Comparison of ENCODE assay signal across 28 mouse cellular contexts in genomic region chr11:58605228-58605627, GRCm38 (mm10). TPM values are rescaled to one million over a fixed set of nuclear protein-coding genes. Genes with fewer than 3 reads are reported as not detected.
DNase-seq lines count a peak whose midpoint lies in the region; ATAC-seq and TF ChIP-seq lines count a peak whose summit lies in the region.
"Had no signal": no experiment of that assay in that cellular context is flagged by ENCODE, and none has a peak within 500 bp of the region (broad histone marks: within the 10 kb centered on the region; RNA-seq: fewer than 3 reads in every experiment).

No protein-coding gene starts in this region.

- 55% methylated on average over 3 of the region's 3 CpGs for WGBS in heart, embryonic 10.5 days
- WGBS in liver, postnatal 0 days (ENCODE audit: insufficient replicate concordance): 48% methylated on average over 3 of the region's 3 CpGs
- 57% methylated on average over 3 of the region's 3 CpGs for WGBS in liver, embryonic 11.5 days
- 51% methylated on average over 3 of the region's 3 CpGs for WGBS in stomach, embryonic 16.5 days
- WGBS in midbrain, embryonic 15.5 days: 89% methylated on average over 3 of the region's 3 CpGs

- DNase-seq in heart, adult 18-20 months: peak; percentile 34 to 44
- DNase-seq in heart, embryonic 10.5 days (ENCODE audit: low spot score): no peak
- DNase-seq in liver, postnatal 0 days: no peak
- DNase-seq in liver, embryonic 11.5 days (ENCODE audit: low spot score): no peak
- DNase-seq: adrenal gland, postnatal 25 days; cerebellum, adult 2 months; cerebellum, postnatal 14 days; embryo, embryonic 11 days; gastrocnemius, postnatal 36 days; heart, postnatal 36 days had no signal

- no peak for TF ChIP-seq CTCF in liver, postnatal 0 days (IDR thresholded peaks at IDR 0.05; ENCODE audit: low read depth)

- H3K9ac ChIP-seq in liver, postnatal 0 days (replicated peaks): no peak overlapping the region
- no peak overlapping the region for H3K9ac ChIP-seq in liver, embryonic 11.5 days (ENCODE audit: low read depth, low read length)
- no peak overlapping the region for H3K9ac ChIP-seq in stomach, embryonic 16.5 days (ENCODE audit: low read length)
- no peak overlapping the region for H3K9ac ChIP-seq in midbrain, embryonic 15.5 days
- H3K9ac ChIP-seq: embryonic facial prominence, embryonic 15.5 days; forebrain, embryonic 15.5 days; heart, embryonic 12.5 days; hindbrain, embryonic 15.5 days had no signal

- no peaks in the 10 kb centered on the region for H3K27me3 ChIP-seq in heart, embryonic 10.5 days (ENCODE audit: insufficient read depth, poor library complexity, severe bottlenecking)
- no peaks in the 10 kb centered on the region for H3K27me3 ChIP-seq in liver, postnatal 0 days (ENCODE audit: insufficient read depth, low read length)
- H3K27me3 ChIP-seq in liver, embryonic 11.5 days (replicated peaks; ENCODE audit: control insufficient read depth, insufficient read depth, low read length): no peaks in the 10 kb centered on the region
- no peaks in the 10 kb centered on the region for H3K27me3 ChIP-seq in stomach, embryonic 16.5 days (ENCODE audit: control insufficient read depth, insufficient read depth, low read length)
- no peaks in the 10 kb centered on the region for H3K27me3 ChIP-seq in midbrain, embryonic 15.5 days (replicated peaks)
- H3K27me3 ChIP-seq: embryonic facial prominence, embryonic 15.5 days; forebrain, embryonic 15.5 days; hindbrain, embryonic 15.5 days; Patski had no signal

- no peaks in the 10 kb centered on the region for H3K4me1 ChIP-seq in heart, embryonic 10.5 days
- peaks cover 7% of the 10 kb centered on the region; the same call in 1 of the 2 replicates for H3K4me1 ChIP-seq in liver, postnatal 0 days (ENCODE audit: insufficient read depth)
- no peaks in the 10 kb centered on the region for H3K4me1 ChIP-seq in liver, embryonic 11.5 days (replicated peaks; ENCODE audit: control insufficient read depth, insufficient read depth, low read length)
- H3K4me1 ChIP-seq in stomach, embryonic 16.5 days (ENCODE audit: control insufficient read depth, insufficient read depth, low read length): no peaks in the 10 kb centered on the region
- no peaks in the 10 kb centered on the region for H3K4me1 ChIP-seq in midbrain, embryonic 15.5 days
- H3K4me1 ChIP-seq: embryonic facial prominence, embryonic 15.5 days; forebrain, embryonic 15.5 days; heart, embryonic 12.5 days; hindbrain, embryonic 15.5 days had no signal

- H3K9me3 ChIP-seq in heart, embryonic 10.5 days: no peaks in the 10 kb centered on the region
- H3K9me3 ChIP-seq in liver, postnatal 0 days (ENCODE audit: low read length): no peaks in the 10 kb centered on the region
- H3K9me3 ChIP-seq in liver, embryonic 11.5 days (ENCODE audit: control insufficient read depth, low read length): no peaks in the 10 kb centered on the region
- no peaks in the 10 kb centered on the region for H3K9me3 ChIP-seq in stomach, embryonic 16.5 days (replicated peaks; ENCODE audit: control insufficient read depth, low read length)
- no peaks in the 10 kb centered on the region for H3K9me3 ChIP-seq in midbrain, embryonic 15.5 days
- H3K9me3 ChIP-seq: embryonic facial prominence, embryonic 15.5 days; forebrain, embryonic 15.5 days; heart, embryonic 12.5 days; hindbrain, embryonic 15.5 days had no signal

- no peak overlapping the region for H3K4me2 ChIP-seq in liver, postnatal 0 days (ENCODE audit: low read depth, low read length)
- H3K4me2 ChIP-seq in liver, embryonic 11.5 days: no peak overlapping the region
- H3K4me2 ChIP-seq in stomach, embryonic 16.5 days (ENCODE audit: low read depth, low read length): no peak overlapping the region
- no peak overlapping the region for H3K4me2 ChIP-seq in midbrain, embryonic 15.5 days
- H3K4me2 ChIP-seq: embryonic facial prominence, embryonic 15.5 days; forebrain, embryonic 15.5 days; heart, embryonic 12.5 days; hindbrain, embryonic 15.5 days had no signal

- no peaks in the 10 kb centered on the region for H3K36me3 ChIP-seq in heart, embryonic 10.5 days
- H3K36me3 ChIP-seq in liver, postnatal 0 days (replicated peaks; ENCODE audit: insufficient read depth, low read length): no peaks in the 10 kb centered on the region
- H3K36me3 ChIP-seq in liver, embryonic 11.5 days (ENCODE audit: control insufficient read depth, insufficient read depth, low read length): no peaks in the 10 kb centered on the region
- H3K36me3 ChIP-seq in stomach, embryonic 16.5 days (ENCODE audit: control insufficient read depth, insufficient read depth, low read length): no peaks in the 10 kb centered on the region
- H3K36me3 ChIP-seq in midbrain, embryonic 15.5 days (replicated peaks): no peaks in the 10 kb centered on the region
- H3K36me3 ChIP-seq: embryonic facial prominence, embryonic 15.5 days; forebrain, embryonic 15.5 days; heart, embryonic 12.5 days; hindbrain, embryonic 15.5 days had no signal

- ATAC-seq in liver, postnatal 0 days: peak; percentile 77
- ATAC-seq in liver, embryonic 11.5 days (replicated peaks; ENCODE audit: low FRiP score): no peak
- ATAC-seq in stomach, embryonic 16.5 days (ENCODE audit: insufficient read depth, low FRiP score): no peak; the same call in 1 of the 2 replicates
- ATAC-seq in midbrain, embryonic 15.5 days (replicated peaks): no peak
- no peak for ATAC-seq in erythroid progenitor cell, adult 5-6 weeks (replicated peaks; ENCODE audit: low FRiP score, poor library complexity, severe bottlenecking)
- ATAC-seq: activated CD4-positive, CD25-positive, alpha-beta regulatory T cell, adult 4 months; forebrain, embryonic 15.5 days; Patski had no signal

- H3K27ac ChIP-seq in heart, embryonic 10.5 days: no peak overlapping the region
- 0 out of 2 replicates have a peak overlapping the region, but pooled peaks have one; percentile 11 for H3K27ac ChIP-seq in liver, postnatal 0 days (ENCODE audit: low read depth)
- H3K27ac ChIP-seq in liver, embryonic 11.5 days (ENCODE audit: low read depth, low read length): no peak overlapping the region
- H3K27ac ChIP-seq in stomach, embryonic 16.5 days (ENCODE audit: low read length): peak overlapping the region; percentile 51; the same call in 1 of the 2 replicates
- no peak overlapping the region for H3K27ac ChIP-seq in midbrain, embryonic 15.5 days
- H3K27ac ChIP-seq: embryonic facial prominence, embryonic 15.5 days; forebrain, embryonic 15.5 days; hindbrain, embryonic 15.5 days had no signal

- H3K4me3 ChIP-seq in heart, embryonic 10.5 days: no peak overlapping the region
- no peak overlapping the region for H3K4me3 ChIP-seq in liver, postnatal 0 days (ENCODE audit: low read depth, low read length)
- no peak overlapping the region for H3K4me3 ChIP-seq in liver, embryonic 11.5 days (ENCODE audit: low read depth, low read length)
- no peak overlapping the region for H3K4me3 ChIP-seq in stomach, embryonic 16.5 days (replicated peaks; ENCODE audit: low read length)
- no peak overlapping the region for H3K4me3 ChIP-seq in midbrain, embryonic 15.5 days
- H3K4me3 ChIP-seq: embryonic facial prominence, embryonic 15.5 days; erythroblast, embryonic 14.5 days; forebrain, embryonic 15.5 days; heart, embryonic 12.5 days; hindbrain, embryonic 15.5 days had no signal

- no peak for TF ChIP-seq EP300 in liver, postnatal 0 days (IDR thresholded peaks at IDR 0.05; ENCODE audit: low read depth)

RNA-seq across cellular contexts. Expression of gene Olfr324, which starts 10.3 kb away (rescaled TPM):
- not detected for total RNA-seq in heart, adult 18-20 months (2021)
- not detected in 2 replicates for polyA plus RNA-seq in heart, embryonic 10.5 days (2016; fragmentation: Nextera tagmentation; extraction: Ambion mirVana)
- not detected in 2 replicates for polyA plus RNA-seq in liver, postnatal 0 days (2015; fragmentation: Nextera tagmentation; extraction: Ambion mirVana)
- not detected in 2 replicates for polyA plus RNA-seq in liver, embryonic 11.5 days (2014; fragmentation: Nextera tagmentation; extraction: Ambion mirVana)
- not detected in 2 replicates for polyA plus RNA-seq in stomach, embryonic 16.5 days (2015; fragmentation: Nextera tagmentation; extraction: Ambion mirVana)
- not detected in 2 replicates for polyA plus RNA-seq in midbrain, embryonic 15.5 days (2015; fragmentation: Nextera tagmentation; extraction: Ambion mirVana)
- not detected in 2 replicates for total RNA-seq in erythroid progenitor cell, adult 5-6 weeks (2015; ENCODE audit: low replicate concordance)
- total RNA-seq in erythroid progenitor cell, adult 5-6 weeks (2017; ENCODE audit: low replicate concordance): not detected in 2 replicates
- total RNA-seq: adrenal gland, adult 18-20 months; adrenal gland, postnatal 25 days; common myeloid progenitor, adult 5-6 weeks; gastrocnemius, adult 8-10 months; gastrocnemius, postnatal 36 days; heart, postnatal 36 days had no signal
- polyA plus RNA-seq: activated CD4-positive, CD25-positive, alpha-beta regulatory T cell, adult 4 months; C2C12; cerebellum, adult 2 months; embryonic facial prominence, embryonic 11.5 days; embryonic facial prominence, embryonic 15.5 days; erythroblast, embryonic 14.5 days; forebrain, embryonic 11.5 days; forebrain, embryonic 15.5 days; heart, embryonic 12.5 days; heart, embryonic 16.5 days; hindbrain, embryonic 11.5 days had no signal

RNA-seq across cellular contexts. Expression of gene 2210407C18Rik, which starts 10.6 kb away (rescaled TPM):
- total RNA-seq in heart, adult 18-20 months (2021): 1 to 10 TPM; 2.7 to 4.9 TPM
- polyA plus RNA-seq in heart, embryonic 10.5 days (2016; fragmentation: Nextera tagmentation; extraction: Ambion mirVana): not detected in 2 replicates
- not detected in 2 replicates for polyA plus RNA-seq in liver, postnatal 0 days (2015; fragmentation: Nextera tagmentation; extraction: Ambion mirVana)
- not detected in 2 replicates for polyA plus RNA-seq in liver, embryonic 11.5 days (2014; fragmentation: Nextera tagmentation; extraction: Ambion mirVana)
- polyA plus RNA-seq in stomach, embryonic 16.5 days (2015; fragmentation: Nextera tagmentation; extraction: Ambion mirVana): 4.2 and 15.4 TPM in 2 replicates
- not detected in 2 replicates for polyA plus RNA-seq in midbrain, embryonic 15.5 days (2015; fragmentation: Nextera tagmentation; extraction: Ambion mirVana)
- not detected in 2 replicates for total RNA-seq in erythroid progenitor cell, adult 5-6 weeks (2015; ENCODE audit: low replicate concordance)
- not detected in 2 replicates for total RNA-seq in erythroid progenitor cell, adult 5-6 weeks (2017; ENCODE audit: low replicate concordance)
- total RNA-seq: adrenal gland, adult 18-20 months; adrenal gland, postnatal 25 days; common myeloid progenitor, adult 5-6 weeks; gastrocnemius, adult 8-10 months; gastrocnemius, postnatal 36 days had no signal
- polyA plus RNA-seq: activated CD4-positive, CD25-positive, alpha-beta regulatory T cell, adult 4 months; C2C12; cerebellum, adult 2 months; embryonic facial prominence, embryonic 11.5 days; embryonic facial prominence, embryonic 15.5 days; erythroblast, embryonic 14.5 days; forebrain, embryonic 11.5 days; forebrain, embryonic 15.5 days; heart, embryonic 12.5 days; heart, embryonic 16.5 days; hindbrain, embryonic 11.5 days; hindbrain, embryonic 15.5 days had no signal

RNA-seq across cellular contexts. Expression of gene Olfr323, which starts 25.1 kb away (rescaled TPM):
- total RNA-seq in heart, adult 18-20 months (2021): not detected
- polyA plus RNA-seq in heart, embryonic 10.5 days (2016; fragmentation: Nextera tagmentation; extraction: Ambion mirVana): not detected in 2 replicates
- polyA plus RNA-seq in liver, postnatal 0 days (2015; fragmentation: Nextera tagmentation; extraction: Ambion mirVana): not detected in 2 replicates
- not detected in 2 replicates for polyA plus RNA-seq in liver, embryonic 11.5 days (2014; fragmentation: Nextera tagmentation; extraction: Ambion mirVana)
- 0.17 TPM in 1 of 2 replicates, not detected in the other for polyA plus RNA-seq in stomach, embryonic 16.5 days (2015; fragmentation: Nextera tagmentation; extraction: Ambion mirVana)
- not detected in 2 replicates for polyA plus RNA-seq in midbrain, embryonic 15.5 days (2015; fragmentation: Nextera tagmentation; extraction: Ambion mirVana)
- not detected in 2 replicates for total RNA-seq in erythroid progenitor cell, adult 5-6 weeks (2015; ENCODE audit: low replicate concordance)
- total RNA-seq in erythroid progenitor cell, adult 5-6 weeks (2017; ENCODE audit: low replicate concordance): not detected in 2 replicates
- total RNA-seq: adrenal gland, adult 18-20 months; adrenal gland, postnatal 25 days; common myeloid progenitor, adult 5-6 weeks; gastrocnemius, adult 8-10 months; gastrocnemius, postnatal 36 days; heart, postnatal 36 days had no signal
- polyA plus RNA-seq: activated CD4-positive, CD25-positive, alpha-beta regulatory T cell, adult 4 months; C2C12; cerebellum, adult 2 months; embryonic facial prominence, embryonic 11.5 days; forebrain, embryonic 11.5 days; forebrain, embryonic 15.5 days; heart, embryonic 12.5 days; heart, embryonic 16.5 days; hindbrain, embryonic 11.5 days; hindbrain, embryonic 15.5 days; Patski had no signal

RNA-seq across cellular contexts. Expression of gene Olfr325, which starts 27.7 kb away (rescaled TPM):
- not detected for total RNA-seq in heart, adult 18-20 months (2021)
- not detected in 2 replicates for polyA plus RNA-seq in heart, embryonic 10.5 days (2016; fragmentation: Nextera tagmentation; extraction: Ambion mirVana)
- not detected in 2 replicates for polyA plus RNA-seq in liver, postnatal 0 days (2015; fragmentation: Nextera tagmentation; extraction: Ambion mirVana)
- not detected in 2 replicates for polyA plus RNA-seq in liver, embryonic 11.5 days (2014; fragmentation: Nextera tagmentation; extraction: Ambion mirVana)
- polyA plus RNA-seq in stomach, embryonic 16.5 days (2015; fragmentation: Nextera tagmentation; extraction: Ambion mirVana): not detected in 2 replicates
- polyA plus RNA-seq in midbrain, embryonic 15.5 days (2015; fragmentation: Nextera tagmentation; extraction: Ambion mirVana): not detected in 2 replicates
- total RNA-seq in erythroid progenitor cell, adult 5-6 weeks (2015; ENCODE audit: low replicate concordance): not detected in 2 replicates
- total RNA-seq in erythroid progenitor cell, adult 5-6 weeks (2017; ENCODE audit: low replicate concordance): not detected in 2 replicates
- total RNA-seq: adrenal gland, adult 18-20 months; adrenal gland, postnatal 25 days; common myeloid progenitor, adult 5-6 weeks; gastrocnemius, adult 8-10 months; gastrocnemius, postnatal 36 days; heart, postnatal 36 days had no signal
- polyA plus RNA-seq: activated CD4-positive, CD25-positive, alpha-beta regulatory T cell, adult 4 months; C2C12; cerebellum, adult 2 months; embryonic facial prominence, embryonic 11.5 days; embryonic facial prominence, embryonic 15.5 days; erythroblast, embryonic 14.5 days; forebrain, embryonic 11.5 days; forebrain, embryonic 15.5 days; heart, embryonic 12.5 days; heart, embryonic 16.5 days; hindbrain, embryonic 11.5 days; hindbrain, embryonic 15.5 days; Patski had no signal

RNA-seq across cellular contexts. Expression of gene Olfr224, which starts 34.9 kb away (rescaled TPM):
- total RNA-seq in heart, adult 18-20 months (2021): not detected
- not detected in 2 replicates for polyA plus RNA-seq in heart, embryonic 10.5 days (2016; fragmentation: Nextera tagmentation; extraction: Ambion mirVana)
- polyA plus RNA-seq in liver, postnatal 0 days (2015; fragmentation: Nextera tagmentation; extraction: Ambion mirVana): not detected in 2 replicates
- not detected in 2 replicates for polyA plus RNA-seq in liver, embryonic 11.5 days (2014; fragmentation: Nextera tagmentation; extraction: Ambion mirVana)
- not detected in 2 replicates for polyA plus RNA-seq in stomach, embryonic 16.5 days (2015; fragmentation: Nextera tagmentation; extraction: Ambion mirVana)
- not detected in 2 replicates for polyA plus RNA-seq in midbrain, embryonic 15.5 days (2015; fragmentation: Nextera tagmentation; extraction: Ambion mirVana)
- not detected in 2 replicates for total RNA-seq in erythroid progenitor cell, adult 5-6 weeks (2015; ENCODE audit: low replicate concordance)
- total RNA-seq in erythroid progenitor cell, adult 5-6 weeks (2017; ENCODE audit: low replicate concordance): not detected in 2 replicates
- total RNA-seq: adrenal gland, adult 18-20 months; adrenal gland, postnatal 25 days; common myeloid progenitor, adult 5-6 weeks; gastrocnemius, adult 8-10 months; gastrocnemius, postnatal 36 days had no signal
- polyA plus RNA-seq: activated CD4-positive, CD25-positive, alpha-beta regulatory T cell, adult 4 months; C2C12; cerebellum, adult 2 months; embryonic facial prominence, embryonic 11.5 days; forebrain, embryonic 11.5 days; forebrain, embryonic 15.5 days; heart, embryonic 12.5 days; hindbrain, embryonic 11.5 days; hindbrain, embryonic 15.5 days; Patski had no signal

Comparison
In these comparisons a context has a peak if more than half of its experiments do, and no peak if none do; other contexts are left out.
1. DNase-seq: peak in heart, adult 18-20 months (2 of 2); none in heart, embryonic 10.5 days (single experiment), liver, postnatal 0 days (single experiment) and liver, embryonic 11.5 days (single experiment).
2. H3K27ac ChIP-seq: peak in liver, postnatal 0 days (single experiment) and stomach, embryonic 16.5 days (single experiment); none in heart, embryonic 10.5 days (single experiment), liver, embryonic 11.5 days (single experiment) and midbrain, embryonic 15.5 days (single experiment).